Mouse (Mus musculus) adrenal gland, postnatal 36 days (tissue): Measurements from ENCODE around the gene Zfp362. TPM values are rescaled to one million over a fixed set of nuclear protein-coding genes. Genes with fewer than 3 reads are reported as not detected.

Experiments
- DNase-seq, 2 experiments: peaks; one replicate each; pipeline ENCODE4 v3.0.0; 2021; ENCODE audit warnings: mixed read lengths in 1 of 2
- total RNA-seq, 2 experiments: library from RNA; stranded (reverse); gene quantifications; 2 replicates each; pipeline ENCODE4 v1.2.3; 2021

Gene Zfp362
- total RNA-seq, 2 experiments from 2014 or later, result 26.8 TPM

GRCm38 (mm10) chr4:128729709-128730037 is 76.2 kb downstream of the Zfp362 start:
- DNase-seq, result no peak

- DNase-seq, result no peak
Observed at GRCm38 (mm10) chr4:128729033-128729708, 76.7 kb downstream of the Zfp362 start.

- DNase-seq, result no peak
Observed at GRCm38 (mm10) chr4:128728431-128728851, 77.4 kb downstream of the Zfp362 start.

GRCm38 (mm10) chr4:128727721-128728430 is 78.0 kb downstream of the Zfp362 start:
- peak; percentile 81 to 84 for DNase-seq

GRCm38 (mm10) chr4:128727019-128727720 is 78.7 kb downstream of the Zfp362 start:
- peak; percentile 89 to 96 for DNase-seq

- peak in 1 of 2 experiments; percentile 38 for DNase-seq
Observed at GRCm38 (mm10) chr4:128724059-128724458, 81.8 kb downstream of the Zfp362 start.

- no peak for DNase-seq
Observed at GRCm38 (mm10) chr4:128723431-128723830, 82.4 kb downstream of the Zfp362 start.

Other genes starting within 250 kb of the Zfp362 start
- 1 to 10 TPM; 6.3 to 8.7 TPM for gene Zscan20, start 195.9 kb downstream of the Zfp362 start, total RNA-seq
- gene Tlr12, start 187.4 kb downstream of the Zfp362 start, total RNA-seq, result under 1 TPM; 0.73 to 0.82 TPM
- 10 to 100 TPM; 74.8 to 83.2 TPM for gene Phc2, start 151.3 kb downstream of the Zfp362 start, total RNA-seq
- gene A3galt2, start 50.7 kb downstream of the Zfp362 start, total RNA-seq, result under 1 TPM; 0.16 to 0.30 TPM
- 10 to 100 TPM in 1 of 2 experiments, 1 to 10 TPM in 1; 8.1 to 12.0 TPM for gene Trim62, start 77.5 kb upstream of the Zfp362 start, total RNA-seq
- 10 to 100 TPM; 51.6 to 70.4 TPM for gene Azin2, start 156.4 kb upstream of the Zfp362 start, total RNA-seq
- gene Ak2, start 185.9 kb upstream of the Zfp362 start, total RNA-seq, result 100 to 1,000 TPM; 131 to 134 TPM